In genomic region chr5:73864138-73864761, GRCm38 (mm10) we compare ENCODE assay signal across 8 mouse cellular contexts.
A peak's percentile ranks its signal among the peaks of the same experiment; 100 is the strongest.
DNase-seq lines count a peak whose midpoint lies in the region; ATAC-seq and TF ChIP-seq lines count a peak whose summit lies in the region.

No protein-coding gene starts in this region.

- DNase-seq in CD4-positive, CD25-positive, alpha-beta regulatory T cell, adult 2 months (ENCODE audit: low read depth, low spot score) = peak; percentile 67
- DNase-seq in midbrain, embryonic 11.5 days (ENCODE audit: low spot score, missing footprints) = peak; percentile 92
- peak; percentile 13 for DNase-seq in cerebellum, adult 8-10 months
- peak; percentile 36 to 72 for DNase-seq in gastrocnemius, postnatal 4 days (ENCODE audit: low spot score in 2 of 2)

- no peaks in the 10 kb centered on the region for H3K9me3 ChIP-seq in midbrain, embryonic 11.5 days (ENCODE audit: control insufficient read depth, low read length)
- no peaks in the 10 kb centered on the region for H3K9me3 ChIP-seq in midbrain, embryonic 16.5 days (replicated peaks; ENCODE audit: control insufficient read depth, low read length, poor library complexity, severe bottlenecking)
- H3K9me3 ChIP-seq in limb, embryonic 12.5 days = no peaks in the 10 kb centered on the region

- no peak overlapping the region for H3K4me2 ChIP-seq in midbrain, embryonic 11.5 days
- H3K4me2 ChIP-seq in midbrain, embryonic 16.5 days (ENCODE audit: low read length) = no peak overlapping the region
- H3K4me2 ChIP-seq in limb, embryonic 12.5 days = no peak overlapping the region

- H3K36me3 ChIP-seq in midbrain, embryonic 11.5 days (ENCODE audit: control insufficient read depth, insufficient read depth, low read length) = no peaks in the 10 kb centered on the region
- no peaks in the 10 kb centered on the region for H3K36me3 ChIP-seq in midbrain, embryonic 16.5 days (ENCODE audit: control insufficient read depth, insufficient read depth, low read length)
- H3K36me3 ChIP-seq in limb, embryonic 12.5 days = no peaks in the 10 kb centered on the region
- no peaks in the 10 kb centered on the region for H3K36me3 ChIP-seq in small intestine, adult 2 months (ENCODE audit: control insufficient read depth, insufficient read depth, low read length)

- no peak for ATAC-seq in CD4-positive, CD25-positive, alpha-beta regulatory T cell, adult 4 months
- no peak for ATAC-seq in midbrain, embryonic 11.5 days (ENCODE audit: low FRiP score)
- no peak for ATAC-seq in midbrain, embryonic 16.5 days
- ATAC-seq in limb, embryonic 12.5 days (ENCODE audit: insufficient number of reproducible peaks, insufficient read depth, low FRiP score, low TSS enrichment, low read depth) = no peak

- H3K9ac ChIP-seq in midbrain, embryonic 11.5 days (ENCODE audit: low read length) = no peak overlapping the region
- H3K9ac ChIP-seq in midbrain, embryonic 16.5 days (ENCODE audit: low read depth, low read length) = no peak overlapping the region
- no peak overlapping the region for H3K9ac ChIP-seq in limb, embryonic 12.5 days (replicated peaks)

- WGBS in midbrain, embryonic 11.5 days = 76% methylated on average over 9 of the region's 9 CpGs
- WGBS in midbrain, embryonic 16.5 days = 75% methylated on average over 9 of the region's 9 CpGs
- 71% methylated on average over 9 of the region's 9 CpGs for WGBS in limb, embryonic 12.5 days
- WGBS in small intestine, adult 2 months = 70% methylated on average over 9 of the region's 9 CpGs

- no peaks in the 10 kb centered on the region for H3K27me3 ChIP-seq in midbrain, embryonic 11.5 days (ENCODE audit: control insufficient read depth, insufficient read depth, low read length)
- H3K27me3 ChIP-seq in midbrain, embryonic 16.5 days (ENCODE audit: control insufficient read depth, insufficient read depth, low read depth, low read length) = no peaks in the 10 kb centered on the region
- no peaks in the 10 kb centered on the region; the same call in 1 of the 2 replicates for H3K27me3 ChIP-seq in limb, embryonic 12.5 days
- H3K27me3 ChIP-seq in small intestine, adult 2 months (ENCODE audit: control insufficient read depth, insufficient read depth, low read length) = no peaks in the 10 kb centered on the region

- H3K4me1 ChIP-seq in midbrain, embryonic 11.5 days (ENCODE audit: control insufficient read depth, insufficient read depth, low read length) = no peaks in the 10 kb centered on the region
- H3K4me1 ChIP-seq in midbrain, embryonic 16.5 days (ENCODE audit: control insufficient read depth, insufficient read depth, low read length) = no peaks in the 10 kb centered on the region
- no peaks in the 10 kb centered on the region for H3K4me1 ChIP-seq in limb, embryonic 12.5 days (replicated peaks)
- H3K4me1 ChIP-seq in small intestine, adult 2 months (ENCODE audit: control insufficient read depth, insufficient read depth, insufficient read length, low read length) = no peaks in the 10 kb centered on the region

- H3K27ac ChIP-seq in midbrain, embryonic 11.5 days (ENCODE audit: low read depth, low read length) = no peak overlapping the region
- H3K27ac ChIP-seq in midbrain, embryonic 16.5 days (ENCODE audit: low read length) = no peak overlapping the region
- 0 out of 2 replicates have a peak overlapping the region, but pooled peaks have one; percentile 12 for H3K27ac ChIP-seq in limb, embryonic 12.5 days
- no peak overlapping the region for H3K27ac ChIP-seq in small intestine, adult 2 months (ENCODE audit: insufficient read depth, low read depth, low read length)

- no peak for TF ChIP-seq POLR2A in small intestine, adult 2 months (IDR thresholded peaks at IDR 0.05; ENCODE audit: low read depth, low read length)

- H3K4me3 ChIP-seq in midbrain, embryonic 11.5 days (ENCODE audit: low read depth, low read length) = no peak overlapping the region
- H3K4me3 ChIP-seq in midbrain, embryonic 16.5 days (ENCODE audit: low read depth, low read length) = no peak overlapping the region
- no peak overlapping the region for H3K4me3 ChIP-seq in limb, embryonic 12.5 days (replicated peaks)
- no peak overlapping the region for H3K4me3 ChIP-seq in small intestine, adult 2 months (ENCODE audit: low read depth, low read length)

- TF ChIP-seq CTCF in small intestine, adult 2 months (IDR thresholded peaks at IDR 0.05; ENCODE audit: extremely low read depth, insufficient read length, insufficient replicate concordance, low read depth, low read length) = peak; percentile 63; the same call in 1 of the 2 replicates

Comparison
In these comparisons a context has a peak if more than half of its experiments do, and no peak if none do; other contexts are left out.
1. DNase-seq: peak in every context shown above with its lines; median percentile 92 in midbrain, embryonic 11.5 days; 67 in CD4-positive, CD25-positive, alpha-beta regulatory T cell, adult 2 months; 54 in gastrocnemius, postnatal 4 days; 13 in cerebellum, adult 8-10 months.